Mouse (Mus musculus) hindbrain, embryonic 11.5 days (tissue): Measurements from ENCODE around the gene Gmppb. TPM values are rescaled to one million over a fixed set of nuclear protein-coding genes. Genes with fewer than 3 reads are reported as not detected.

Source experiments
- ATAC-seq: fragments of 200-750 bp; cut with Nextera tagmentation; 2 replicates; pipeline ENCODE4 v1.8.0; 2017; ENCODE audit warnings: mild to moderate bottlenecking, moderate TSS enrichment, moderate library complexity; ENCODE audit not compliant: low FRiP score
- DNase-seq: peaks from one replicate; pipeline ENCODE4 v3.0.0-alpha.2; 2015; ENCODE audit warnings: low spot score
- H3K27ac ChIP-seq: fragments of 300-500 bp; sonication (generic); 2 replicates; pipeline ENCODE4 v1.5.1; 2014; ENCODE audit warnings: mild to moderate bottlenecking, low read depth, low read length
- H3K27me3 ChIP-seq: fragments of 300-500 bp; sonication (generic); 2 replicates; pipeline ENCODE4 v1.6.1; 2014; ENCODE audit warnings: mild to moderate bottlenecking, low read length, moderate library complexity, mixed read lengths; ENCODE audit not compliant: control insufficient read depth, insufficient read depth
- H3K36me3 ChIP-seq: fragments of 300-500 bp; sonication (generic); 2 replicates; pipeline ENCODE4 v1.6.1; 2014; ENCODE audit warnings: mild to moderate bottlenecking, low read length, moderate library complexity, mixed read lengths; ENCODE audit not compliant: control insufficient read depth, insufficient read depth
- H3K4me1 ChIP-seq: fragments of 300-500 bp; sonication (generic); replicated peaks from 2 replicates; pipeline ENCODE4 v1.6.1; 2014; ENCODE audit warnings: low read length, mixed read lengths; ENCODE audit not compliant: control insufficient read depth, insufficient read depth
- H3K4me2 ChIP-seq: fragments of 300-500 bp; sonication (generic); replicated peaks from 2 replicates; pipeline ENCODE4 v1.6.1; 2014; ENCODE audit warnings: mild to moderate bottlenecking, low read depth, low read length
- H3K4me3 ChIP-seq: fragments of 300-500 bp; sonication (generic); 2 replicates; pipeline ENCODE4 v1.5.1; 2014; ENCODE audit warnings: low read depth, low read length
- H3K9ac ChIP-seq: fragments of 300-500 bp; sonication (generic); 2 replicates; pipeline ENCODE4 v1.6.1; 2014; ENCODE audit warnings: low read depth, low read length
- H3K9me3 ChIP-seq: fragments of 300-500 bp; sonication (generic); 2 replicates; pipeline ENCODE4 v1.6.1; 2016; ENCODE audit warnings: low read length; ENCODE audit not compliant: control insufficient read depth
- WGBS: fragments of 180-500 bp; shearing (Covaris S2); extraction: QIAGEN DNeasy Blood & Tissue Kit; methylation state at CpG from one replicate; pipeline ENCODE4 v1.1.7; 2014; 5-methylcytosine and 5-hydroxymethylcytosine counted together
- polyA plus RNA-seq: library from polyadenylated mRNA; unstranded; fragments of >200 nt; fragmentation: Nextera tagmentation; extraction: Ambion mirVana; gene quantifications from 2 replicates; pipeline ENCODE4 v1.2.1, GENCODE M21; 2014

Gene Gmppb
- polyA plus RNA-seq, 1 experiment from 2014 or later: 18.9 TPM

DNA sequence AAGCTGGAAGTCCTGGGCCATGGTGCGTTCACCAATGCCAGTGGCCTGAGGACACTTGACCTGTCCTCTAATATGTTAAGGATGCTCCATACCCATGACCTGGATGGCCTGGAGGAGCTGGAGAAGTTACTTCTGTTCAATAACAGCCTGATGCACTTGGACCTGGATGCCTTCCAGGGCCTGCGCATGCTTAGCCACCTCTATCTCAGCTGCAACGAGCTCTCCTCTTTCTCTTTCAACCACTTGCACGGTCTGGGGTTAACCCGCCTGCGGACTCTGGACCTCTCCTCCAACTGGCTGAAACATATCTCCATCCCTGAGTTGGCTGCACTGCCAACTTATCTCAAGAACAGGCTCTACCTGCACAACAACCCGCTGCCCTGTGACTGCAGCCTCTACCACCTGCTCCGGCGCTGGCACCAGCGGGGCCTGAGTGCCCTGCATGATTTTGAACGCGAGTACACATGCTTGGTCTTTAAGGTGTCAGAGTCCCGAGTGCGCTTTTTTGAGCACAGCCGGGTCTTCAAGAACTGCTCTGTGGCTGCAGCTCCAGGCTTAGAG is 4.7 kb downstream of the Gmppb start:
- ATAC-seq (no peak), DNase-seq (no peak)
- H3K27ac ChIP-seq: no peak overlapping the region
- no peak overlapping the region for H3K4me3 ChIP-seq
- no peak overlapping the region for H3K9ac ChIP-seq
- peaks cover 6% of the 10 kb centered on the region; the same call in 1 of the 2 replicates for H3K4me1 ChIP-seq
- H3K27me3 ChIP-seq: no peaks in the 10 kb centered on the region
- H3K4me2 ChIP-seq: no peak overlapping the region
- H3K36me3 ChIP-seq: no peaks in the 10 kb centered on the region
- H3K9me3 ChIP-seq: no peaks in the 10 kb centered on the region
- 93% methylated on average over 15 of the region's 15 CpGs for WGBS

DNA sequence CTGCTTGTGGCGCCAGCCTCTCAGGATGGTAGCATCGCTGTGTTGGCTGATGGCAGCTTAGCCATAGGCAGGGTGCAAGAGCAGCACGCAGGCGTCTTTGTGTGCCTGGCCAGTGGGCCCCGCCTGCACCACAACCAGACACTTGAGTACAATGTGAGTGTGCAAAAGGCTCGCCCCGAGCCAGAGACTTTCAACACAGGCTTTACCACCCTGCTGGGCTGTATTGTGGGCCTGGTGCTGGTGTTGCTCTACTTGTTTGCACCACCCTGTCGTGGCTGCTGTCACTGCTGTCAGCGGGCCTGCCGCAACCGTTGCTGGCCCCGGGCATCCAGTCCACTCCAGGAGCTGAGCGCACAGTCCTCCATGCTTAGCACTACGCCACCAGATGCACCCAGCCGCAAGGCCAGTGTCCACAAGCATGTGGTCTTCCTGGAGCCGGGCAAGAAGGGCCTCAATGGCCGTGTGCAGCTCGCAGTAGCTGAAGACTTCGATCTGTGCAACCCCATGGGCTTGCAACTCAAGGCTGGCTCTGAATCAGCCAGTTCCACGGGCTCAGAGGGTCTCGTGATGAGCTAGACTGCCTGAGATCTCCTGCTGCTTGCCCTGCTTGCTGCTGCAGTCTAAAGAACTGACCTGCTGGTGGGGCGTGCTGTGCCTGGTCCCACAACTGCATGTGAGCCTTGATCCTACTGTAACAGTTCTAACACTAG is 5.4 kb downstream of the Gmppb start:
- Histone ChIP-seq H3K27me3 (no peaks in the 10 kb centered on the region), H3K36me3 (0 out of 2 replicates have a peak, but pooled peaks cover 2% of the 10 kb centered on the region), H3K4me3 (no peak overlapping the region), H3K9me3 (no peaks in the 10 kb centered on the region), H3K4me2 (no peak overlapping the region), H3K4me1 (peaks cover 5% of the 10 kb centered on the region; the same call in 1 of the 2 replicates), H3K27ac (no peak overlapping the region), H3K9ac (no peak overlapping the region)
- WGBS: 91% methylated on average over 22 of the region's 22 CpGs
- no peak for ATAC-seq
- no peak for DNase-seq

DNA sequence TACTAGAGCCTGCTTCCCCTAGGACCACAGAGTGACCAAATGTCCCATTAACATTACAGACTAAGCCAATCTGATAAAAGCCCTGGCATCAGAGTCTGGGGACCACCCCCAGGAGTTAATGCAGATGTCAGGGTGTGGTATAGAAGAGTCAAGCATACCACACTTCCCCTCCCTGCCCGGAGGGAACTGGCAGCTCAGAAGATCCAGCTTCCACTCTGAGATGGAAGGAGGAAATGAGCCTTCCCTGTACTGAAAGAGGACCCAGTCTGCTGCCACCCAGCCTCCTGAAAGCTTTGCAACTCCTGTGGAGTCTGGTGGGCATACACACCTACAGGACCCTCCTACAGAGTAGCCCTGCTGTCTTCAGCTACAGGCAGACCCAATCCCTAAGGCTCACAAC is 6.0 kb downstream of the Gmppb start:
- Histone ChIP-seq H3K4me3 (no peak overlapping the region), H3K36me3 (0 out of 2 replicates have a peak, but pooled peaks cover 2% of the 10 kb centered on the region)
- DNase-seq: no peak

DNA sequence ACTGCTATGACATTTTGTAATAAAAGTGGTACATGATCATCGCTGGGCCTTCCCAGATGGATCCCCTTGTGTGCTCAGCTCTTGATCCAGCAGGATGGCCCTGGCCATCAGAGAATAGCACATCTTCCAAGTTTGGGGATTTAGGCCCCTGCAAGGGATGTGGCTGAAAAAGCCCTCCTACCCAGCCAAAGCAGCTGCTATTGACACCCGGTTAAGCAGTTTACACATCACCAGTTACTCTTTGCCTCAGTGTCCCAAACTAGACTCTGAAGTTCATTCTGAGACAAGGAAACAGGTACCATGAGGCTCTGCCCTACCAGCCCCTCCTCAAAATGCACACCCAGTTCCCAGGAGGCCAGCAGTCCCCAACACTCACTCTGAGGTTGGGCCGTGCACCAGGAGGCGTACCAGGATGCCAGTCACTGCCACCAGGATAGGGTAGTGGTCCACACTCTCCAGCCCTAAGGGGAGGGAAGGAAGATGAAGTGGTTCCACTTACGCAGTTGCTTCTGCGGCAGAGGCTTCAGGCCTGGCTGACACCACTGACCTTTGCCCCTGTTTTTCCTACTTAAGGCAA is 6.7 kb downstream of the Gmppb start:
- DNase-seq (no peak), ATAC-seq (no peak)
- H3K27me3 ChIP-seq: no peaks in the 10 kb centered on the region
- H3K27ac ChIP-seq: no peak overlapping the region
- H3K4me2 ChIP-seq: no peak overlapping the region
- H3K9me3 ChIP-seq: no peaks in the 10 kb centered on the region
- no peak overlapping the region for H3K9ac ChIP-seq
- 0 out of 2 replicates have a peak, but pooled peaks cover 2% of the 10 kb centered on the region for H3K36me3 ChIP-seq
- 91% methylated on average over 6 of the region's 6 CpGs for WGBS
- H3K4me3 ChIP-seq: no peak overlapping the region
- peaks cover 2% of the 10 kb centered on the region; the same call in 1 of the 2 replicates for H3K4me1 ChIP-seq

More for the DNA sequence above, 6.0 kb downstream of the Gmppb start:
- ATAC-seq: no peak
- no peaks in the 10 kb centered on the region for H3K27me3 ChIP-seq
- no peak overlapping the region for H3K4me2 ChIP-seq
- no peak overlapping the region for H3K9ac ChIP-seq
- H3K4me1 ChIP-seq: peaks cover 2% of the 10 kb centered on the region; the same call in 1 of the 2 replicates
- no peaks in the 10 kb centered on the region for H3K9me3 ChIP-seq
- no peak overlapping the region for H3K27ac ChIP-seq
- WGBS: 94% methylated on average over 1 of the region's 1 CpGs

DNA sequence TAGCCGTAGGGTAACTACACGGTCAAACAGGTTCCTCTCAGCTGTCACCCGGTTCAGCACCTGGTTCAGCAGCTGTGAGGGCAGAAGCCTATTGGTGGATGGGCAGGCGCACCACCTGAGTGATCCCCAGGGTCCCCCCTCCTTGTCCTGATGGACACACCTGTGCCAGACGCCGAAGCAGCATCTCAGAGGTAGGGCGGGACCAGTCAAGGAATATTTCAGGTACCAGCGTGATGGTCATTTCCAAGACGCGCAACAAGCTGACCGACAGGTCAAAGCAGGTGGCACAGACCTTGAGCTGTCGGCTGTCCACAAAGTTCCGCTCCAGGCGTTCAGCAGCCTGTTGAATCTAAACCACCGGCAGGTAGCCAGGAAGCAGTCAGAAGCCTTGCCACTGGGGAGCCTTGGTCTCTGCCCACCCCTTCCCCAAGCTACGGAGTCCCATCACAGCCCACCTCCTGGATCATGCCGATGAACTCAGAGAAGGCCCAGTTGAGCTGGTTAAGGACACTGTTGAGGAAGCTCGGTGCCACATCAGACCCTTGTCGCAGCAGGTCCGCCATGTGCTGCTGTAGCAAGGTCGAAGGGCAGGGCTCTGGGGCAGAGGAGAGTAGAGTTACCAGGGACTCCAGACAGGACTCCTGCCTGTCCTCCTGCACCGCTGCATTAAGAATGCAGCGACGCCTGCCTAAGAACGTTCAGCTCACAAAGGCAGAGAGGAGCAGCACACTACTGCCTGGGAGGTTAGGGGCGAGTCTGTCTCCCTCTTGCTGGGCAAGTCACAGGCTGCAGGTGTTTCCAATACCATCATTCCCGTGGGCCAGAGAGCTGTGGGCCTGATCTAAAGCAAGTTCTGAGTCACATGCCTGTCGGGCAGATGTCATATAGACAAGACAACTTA is 7.6 kb downstream of the Gmppb start:
- 78% methylated on average over 28 of the region's 28 CpGs for WGBS
- no peak for DNase-seq
- no peak overlapping the region for H3K27ac ChIP-seq
- peaks cover 2% of the 10 kb centered on the region; the same call in 1 of the 2 replicates for H3K4me1 ChIP-seq
- 0 out of 2 replicates have a peak, but pooled peaks cover 2% of the 10 kb centered on the region for H3K36me3 ChIP-seq
- no peak overlapping the region for H3K4me2 ChIP-seq
- H3K9ac ChIP-seq: no peak overlapping the region
- H3K27me3 ChIP-seq: no peaks in the 10 kb centered on the region
- no peak for ATAC-seq
- H3K4me3 ChIP-seq: no peak overlapping the region
- no peaks in the 10 kb centered on the region for H3K9me3 ChIP-seq

DNA sequence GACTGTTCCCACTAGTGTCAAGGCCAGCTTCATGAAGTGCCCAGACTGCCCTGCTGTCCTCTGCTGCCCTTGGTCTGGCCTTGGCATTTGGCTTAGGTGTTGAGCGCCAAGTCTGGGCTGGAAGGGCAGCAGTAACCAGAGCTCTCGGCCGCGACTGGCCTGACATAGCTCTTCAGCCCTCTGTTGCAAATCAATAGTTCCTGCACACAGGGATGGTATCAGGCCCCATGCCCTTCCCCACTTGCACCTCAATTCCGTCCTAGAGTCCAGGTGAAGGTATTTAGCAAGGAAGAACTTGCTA is 8.2 kb downstream of the Gmppb start:
- no peak overlapping the region for H3K27ac ChIP-seq
- ATAC-seq (no peak), DNase-seq (no peak)
- no peak overlapping the region for H3K4me3 ChIP-seq
- 0 out of 2 replicates have a peak, but pooled peaks cover 2% of the 10 kb centered on the region for H3K36me3 ChIP-seq
- H3K4me2 ChIP-seq: no peak overlapping the region
- H3K4me1 ChIP-seq: peaks cover 2% of the 10 kb centered on the region; the same call in 1 of the 2 replicates
- H3K9me3 ChIP-seq: no peaks in the 10 kb centered on the region
- no peak overlapping the region for H3K9ac ChIP-seq
- 95% methylated on average over 5 of the region's 5 CpGs for WGBS
- no peaks in the 10 kb centered on the region for H3K27me3 ChIP-seq

DNA sequence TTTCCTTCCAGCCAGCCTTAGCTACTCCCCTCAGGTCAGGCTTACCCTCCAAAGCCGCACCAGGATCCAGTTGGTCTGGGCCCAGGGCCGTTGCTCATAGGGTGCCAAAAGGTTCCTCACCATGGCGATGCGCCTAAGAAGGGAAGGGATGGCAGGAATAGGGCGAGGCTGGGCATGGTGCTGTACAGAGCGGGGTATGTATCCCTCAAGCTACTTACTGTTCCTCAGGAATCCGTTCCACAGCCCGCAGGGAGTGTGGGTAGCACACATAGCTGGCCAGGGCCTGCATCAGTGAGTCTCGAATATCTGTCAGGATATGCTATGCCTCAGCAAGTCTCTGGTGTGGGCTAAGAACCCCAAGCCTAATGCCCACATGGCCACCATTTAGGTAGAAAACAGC is 9.2 kb downstream of the Gmppb start:
- H3K9me3 ChIP-seq: no peaks in the 10 kb centered on the region
- ATAC-seq (no peak), DNase-seq (no peak)
- H3K4me1 ChIP-seq: no peaks in the 10 kb centered on the region
- no peak overlapping the region for H3K4me3 ChIP-seq
- WGBS: 95% methylated on average over 9 of the region's 9 CpGs
- no peak overlapping the region for H3K27ac ChIP-seq
- H3K27me3 ChIP-seq: no peaks in the 10 kb centered on the region
- 0 out of 2 replicates have a peak, but pooled peaks cover 2% of the 10 kb centered on the region for H3K36me3 ChIP-seq
- H3K9ac ChIP-seq: no peak overlapping the region
- no peak overlapping the region for H3K4me2 ChIP-seq

DNA sequence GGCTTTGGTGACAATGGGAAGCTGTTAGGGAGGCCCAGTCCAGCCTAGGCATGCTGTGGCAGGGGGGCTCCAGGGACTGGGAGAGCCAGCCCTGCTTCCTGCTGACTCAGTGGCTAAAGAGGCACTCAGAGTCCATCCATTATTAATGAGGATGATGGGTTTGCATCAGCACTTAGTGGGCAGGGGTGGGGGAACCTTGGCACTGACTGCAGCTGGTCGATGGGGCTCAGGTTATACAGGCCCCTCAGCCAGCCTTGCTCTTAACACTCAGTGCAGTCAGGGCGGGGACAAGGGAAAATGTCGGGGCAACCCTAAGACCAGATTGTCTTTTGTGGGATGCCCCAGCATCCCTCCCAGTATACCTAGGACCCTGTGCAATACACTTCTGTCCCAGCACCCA is 13.1 kb downstream of the Gmppb start:
- no peaks in the 10 kb centered on the region for H3K27me3 ChIP-seq
- H3K36me3 ChIP-seq: 0 out of 2 replicates have a peak, but pooled peaks cover 2% of the 10 kb centered on the region
- no peak overlapping the region for H3K4me2 ChIP-seq
- 97% methylated on average over 3 of the region's 3 CpGs for WGBS
- DNase-seq (no peak), ATAC-seq (no peak)
- H3K4me3 ChIP-seq: no peak overlapping the region
- no peak overlapping the region for H3K27ac ChIP-seq
- H3K4me1 ChIP-seq: no peaks in the 10 kb centered on the region
- H3K9ac ChIP-seq: no peak overlapping the region
- no peaks in the 10 kb centered on the region for H3K9me3 ChIP-seq
